Mouse (Mus musculus) CD4-positive, CD25-positive, alpha-beta regulatory T cell, adult 4 months (primary cell): ENCODE results near the gene Smc5. TPM values are rescaled to one million over a fixed set of nuclear protein-coding genes. Genes with fewer than 3 reads are reported as not detected.

ENCODE experiments used
- ATAC-seq: one replicate; pipeline ENCODE4 v1.8.0; 2017
- polyA plus RNA-seq, 2 experiments: library from polyadenylated mRNA; unstranded; fragments of 100-300 nt; shearing (Covaris generic); gene quantifications; one replicate each; pipeline ENCODE4 v1.2.1; 2017

Gene Smc5
- polyA plus RNA-seq: 10 to 100 TPM; 27.4 to 33.6 TPM

GRCm38 (mm10) chr19:23273355-23274053 lies at the start of gene Smc5:
Gene Smc5 (minus strand): TSS chr19:23273897.
- peak; percentile 93 for ATAC-seq

- ATAC-seq: peak; percentile 99
These were observed 49.4 kb upstream of the Smc5 start for GRCm38 (mm10) chr19:23323107-23323506.

GRCm38 (mm10) chr19:23317989-23318358 lies 44.3 kb upstream of the Smc5 start:
- ATAC-seq: no peak

GRCm38 (mm10) chr19:23317295-23317988 lies 43.7 kb upstream of the Smc5 start:
- ATAC-seq: no peak

- no peak for ATAC-seq
These were observed 43.2 kb upstream of the Smc5 start for GRCm38 (mm10) chr19:23316851-23317250.

- ATAC-seq: peak; percentile 32
These were observed 36.3 kb upstream of the Smc5 start for GRCm38 (mm10) chr19:23309979-23310378.

- no peak for ATAC-seq
These were observed 33.0 kb upstream of the Smc5 start for GRCm38 (mm10) chr19:23306671-23307070.

- ATAC-seq: no peak
These were observed 26.3 kb upstream of the Smc5 start for GRCm38 (mm10) chr19:23299987-23300386.

GRCm38 (mm10) chr19:23298917-23299316 lies 25.2 kb upstream of the Smc5 start:
- ATAC-seq: no peak

GRCm38 (mm10) chr19:23297191-23297590 lies 23.5 kb upstream of the Smc5 start:
- no peak for ATAC-seq

- no peak for ATAC-seq
These were observed 15.6 kb upstream of the Smc5 start for GRCm38 (mm10) chr19:23289251-23289650.

- no peak for ATAC-seq
These were observed 8.4 kb upstream of the Smc5 start for GRCm38 (mm10) chr19:23281911-23282660.

GRCm38 (mm10) chr19:23274054-23274724 lies 492 bp upstream of the Smc5 start:
- ATAC-seq: peak; percentile 22

GRCm38 (mm10) chr19:23256771-23257170 lies 16.9 kb downstream of the Smc5 start:
- ATAC-seq: no peak

- ATAC-seq: no peak
These were observed 27.2 kb downstream of the Smc5 start for GRCm38 (mm10) chr19:23246473-23246872.

GRCm38 (mm10) chr19:23225065-23225464 lies 48.6 kb downstream of the Smc5 start:
- no peak for ATAC-seq

- no peak for ATAC-seq
These were observed 59.4 kb downstream of the Smc5 start for GRCm38 (mm10) chr19:23214326-23214725.

GRCm38 (mm10) chr19:23211325-23211724 lies 62.4 kb downstream of the Smc5 start:
- ATAC-seq: no peak

- ATAC-seq: no peak
These were observed 70.1 kb downstream of the Smc5 start for GRCm38 (mm10) chr19:23203505-23204053.

GRCm38 (mm10) chr19:23202106-23202505 lies 71.6 kb downstream of the Smc5 start:
- ATAC-seq: no peak

- no peak for ATAC-seq
These were observed 80.6 kb downstream of the Smc5 start for GRCm38 (mm10) chr19:23193076-23193475.

- ATAC-seq: no peak
These were observed 82.2 kb downstream of the Smc5 start for GRCm38 (mm10) chr19:23191486-23191885.

- no peak for ATAC-seq
These were observed 84.0 kb downstream of the Smc5 start for GRCm38 (mm10) chr19:23189744-23190143.
